Mouse (Mus musculus): ENCODE measurements around the gene Map1b.

The Map1b gene

GRCm38 (mm10) chr13:99516448-99516881 lies at the start of gene Map1b:
Gene Map1b (minus strand): TSS chr13:99516540.
- DNase-seq: peak; percentile 61

- DNase-seq: peak; percentile 49
Measured at GRCm38 (mm10) chr13:99564346-99564745, 48.0 kb upstream of the Map1b start.

GRCm38 (mm10) chr13:99563021-99563420 lies 46.7 kb upstream of the Map1b start:
- no peak for DNase-seq

GRCm38 (mm10) chr13:99561843-99562550 lies 45.7 kb upstream of the Map1b start:
- no peak for DNase-seq

GRCm38 (mm10) chr13:99560674-99561639 lies 44.6 kb upstream of the Map1b start:
- no peak for DNase-seq

- DNase-seq: no peak
Measured at GRCm38 (mm10) chr13:99558216-99558906, 42.0 kb upstream of the Map1b start.

- no peak for DNase-seq
Measured at GRCm38 (mm10) chr13:99557813-99558212, 41.5 kb upstream of the Map1b start.

- DNase-seq: no peak
Measured at GRCm38 (mm10) chr13:99557331-99557730, 41.0 kb upstream of the Map1b start.

- no peak for DNase-seq
Measured at GRCm38 (mm10) chr13:99554960-99555359, 38.6 kb upstream of the Map1b start.

- DNase-seq: no peak
Measured at GRCm38 (mm10) chr13:99554466-99554865, 38.1 kb upstream of the Map1b start.

- DNase-seq: no peak
Measured at GRCm38 (mm10) chr13:99552381-99552780, 36.0 kb upstream of the Map1b start.

- no peak for DNase-seq
Measured at GRCm38 (mm10) chr13:99550679-99551369, 34.5 kb upstream of the Map1b start.

- no peak for DNase-seq
Measured at GRCm38 (mm10) chr13:99550060-99550459, 33.7 kb upstream of the Map1b start.

GRCm38 (mm10) chr13:99549584-99549983 lies 33.2 kb upstream of the Map1b start:
- no peak for DNase-seq

- DNase-seq: no peak
Measured at GRCm38 (mm10) chr13:99546832-99547231, 30.5 kb upstream of the Map1b start.

- no peak for DNase-seq
Measured at GRCm38 (mm10) chr13:99545201-99545600, 28.9 kb upstream of the Map1b start.

GRCm38 (mm10) chr13:99541429-99542267 lies 25.3 kb upstream of the Map1b start:
- DNase-seq: no peak

GRCm38 (mm10) chr13:99539288-99539687 lies 22.9 kb upstream of the Map1b start:
- no peak for DNase-seq

- no peak for DNase-seq
Measured at GRCm38 (mm10) chr13:99538851-99539250, 22.5 kb upstream of the Map1b start.

GRCm38 (mm10) chr13:99537908-99538513 lies 21.7 kb upstream of the Map1b start:
- DNase-seq: no peak

- DNase-seq: no peak
Measured at GRCm38 (mm10) chr13:99528456-99528855, 12.1 kb upstream of the Map1b start.

All from liver (tissue).